Mouse (Mus musculus): ENCODE measurements around the gene Ctla4. TPM values are rescaled to one million over a fixed set of nuclear protein-coding genes. Genes with fewer than 3 reads are reported as not detected.

The Ctla4 gene
- total RNA-seq, 2 experiments from 2014 or later, result not detected

- ATAC-seq (replicated peaks; ENCODE audit: low FRiP score, poor library complexity, severe bottlenecking), result no peak
Measured at GRCm38 (mm10) chr1:60911631-60912030, 24.8 kb downstream of the Ctla4 start.

DNA sequence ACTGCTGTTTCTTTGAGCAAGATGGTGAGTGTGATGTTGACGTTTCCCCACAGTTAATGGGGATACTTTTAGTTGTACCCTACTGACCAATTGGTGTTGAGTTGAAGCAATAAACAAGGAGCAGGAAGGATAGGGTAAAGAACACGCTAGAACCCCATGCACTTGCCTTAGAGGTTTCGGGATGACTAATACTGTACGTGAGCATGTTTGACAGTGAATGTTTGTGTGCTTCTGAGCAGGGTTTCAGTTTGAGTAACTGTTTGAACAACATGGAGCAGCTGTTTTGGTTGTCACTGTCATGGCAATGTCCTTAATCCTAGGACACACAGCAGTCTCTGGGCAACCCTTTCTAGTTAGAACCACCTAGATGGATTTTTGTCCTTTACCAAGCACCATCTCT is 26.5 kb downstream of the Ctla4 start:
- no peak for ATAC-seq (replicated peaks; ENCODE audit: low FRiP score, poor library complexity, severe bottlenecking)

DNA sequence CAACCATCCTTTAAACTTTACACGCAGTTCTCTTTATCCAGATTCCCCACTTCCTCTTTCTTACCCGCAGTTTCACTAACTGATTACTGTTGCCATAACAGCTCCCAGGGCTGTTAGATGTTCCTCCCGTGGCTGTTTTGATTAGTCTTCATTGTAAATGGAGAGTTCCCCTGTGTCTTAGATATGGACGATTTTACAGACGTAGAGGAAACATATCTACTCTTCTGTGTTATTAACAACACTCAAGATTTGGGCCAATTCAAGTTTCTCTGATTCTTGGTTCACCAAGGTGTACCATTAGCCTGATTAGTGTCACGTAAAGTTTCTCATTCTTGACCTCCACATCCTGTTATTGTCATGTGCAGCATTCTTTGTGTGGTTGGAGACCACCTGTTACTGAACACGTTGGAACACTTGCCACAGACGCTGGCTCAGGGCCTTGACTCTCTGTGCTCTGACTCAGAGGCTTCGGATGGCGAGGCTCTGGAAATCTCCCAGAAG is 29.5 kb downstream of the Ctla4 start:
- ATAC-seq (replicated peaks; ENCODE audit: low FRiP score, poor library complexity, severe bottlenecking), result no peak

- ATAC-seq (replicated peaks; ENCODE audit: low FRiP score, poor library complexity, severe bottlenecking), result no peak
Measured at GRCm38 (mm10) chr1:60920493-60921355, 33.9 kb downstream of the Ctla4 start.

DNA sequence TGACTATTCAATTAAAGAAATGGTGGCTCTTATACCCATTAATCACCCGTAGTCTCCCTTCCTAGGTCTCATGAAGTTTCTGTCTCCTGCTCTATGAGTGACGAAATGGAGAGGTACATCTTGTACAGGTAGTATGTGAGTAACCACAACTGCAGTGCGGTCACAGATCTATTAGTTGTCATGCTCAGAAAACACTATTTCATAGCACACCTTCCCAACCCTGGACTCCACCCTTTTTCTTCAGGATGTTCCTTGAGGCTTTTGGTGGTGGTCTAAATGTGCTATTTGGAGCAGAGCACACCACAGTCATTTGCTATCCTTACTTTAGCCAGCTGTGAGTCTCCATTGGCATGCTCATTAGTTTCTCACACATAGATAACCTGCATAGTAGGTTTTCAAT is 42.2 kb downstream of the Ctla4 start:
- no peak for ATAC-seq (replicated peaks; ENCODE audit: low FRiP score, poor library complexity, severe bottlenecking)

DNA sequence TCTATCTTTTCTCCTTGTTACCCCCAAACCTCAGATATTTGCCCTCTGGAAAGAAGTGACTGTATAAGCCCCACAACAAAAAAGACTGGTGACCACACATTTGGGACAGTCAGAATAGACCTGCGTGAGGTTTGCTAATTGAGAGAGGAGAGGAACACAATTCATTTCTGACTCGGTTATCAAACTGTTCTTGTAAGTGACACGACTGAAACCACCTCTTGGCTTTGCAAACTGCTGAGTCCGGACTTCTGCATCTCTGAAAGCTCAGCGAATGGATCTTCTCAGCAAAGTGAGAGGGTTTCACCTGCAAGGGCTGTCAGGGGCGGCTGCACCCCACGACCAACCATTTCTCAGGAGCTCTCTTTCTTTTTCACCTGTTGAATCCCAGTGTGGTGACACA is 43.6 kb downstream of the Ctla4 start:
- no peak for ATAC-seq (replicated peaks; ENCODE audit: low FRiP score, poor library complexity, severe bottlenecking)

GRCm38 (mm10) chr1:60935968-60936581 is 49.3 kb downstream of the Ctla4 start:
- no peak for ATAC-seq (replicated peaks; ENCODE audit: low FRiP score, poor library complexity, severe bottlenecking)

GRCm38 (mm10) chr1:60936963-60937711 is 50.3 kb downstream of the Ctla4 start:
- ATAC-seq (replicated peaks; ENCODE audit: low FRiP score, poor library complexity, severe bottlenecking), result no peak

GRCm38 (mm10) chr1:60938256-60938655 is 51.5 kb downstream of the Ctla4 start:
- ATAC-seq (replicated peaks; ENCODE audit: low FRiP score, poor library complexity, severe bottlenecking), result no peak

DNA sequence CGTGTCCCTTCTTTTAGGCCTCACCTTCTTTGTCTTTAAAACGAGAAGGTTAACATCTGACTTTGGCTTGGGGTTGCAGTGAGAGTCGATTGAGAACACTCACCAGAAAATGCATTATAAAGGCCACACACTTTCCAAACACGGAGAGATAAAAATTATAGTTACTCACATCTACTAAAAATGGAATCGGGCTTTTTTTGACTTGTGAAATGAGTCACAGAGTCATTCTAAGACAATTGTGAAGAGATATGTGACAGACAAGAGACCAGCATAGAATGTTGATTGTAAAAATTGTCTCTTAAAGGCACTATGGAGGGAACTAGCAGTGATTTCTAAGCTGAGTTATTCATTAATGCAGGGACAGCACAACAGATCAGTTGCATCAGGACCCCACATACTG is 52.2 kb downstream of the Ctla4 start:
- no peak for ATAC-seq (replicated peaks; ENCODE audit: low FRiP score, poor library complexity, severe bottlenecking)

- ATAC-seq (replicated peaks; ENCODE audit: low FRiP score, poor library complexity, severe bottlenecking), result no peak
Measured at GRCm38 (mm10) chr1:60940023-60940422, 53.2 kb downstream of the Ctla4 start.

DNA sequence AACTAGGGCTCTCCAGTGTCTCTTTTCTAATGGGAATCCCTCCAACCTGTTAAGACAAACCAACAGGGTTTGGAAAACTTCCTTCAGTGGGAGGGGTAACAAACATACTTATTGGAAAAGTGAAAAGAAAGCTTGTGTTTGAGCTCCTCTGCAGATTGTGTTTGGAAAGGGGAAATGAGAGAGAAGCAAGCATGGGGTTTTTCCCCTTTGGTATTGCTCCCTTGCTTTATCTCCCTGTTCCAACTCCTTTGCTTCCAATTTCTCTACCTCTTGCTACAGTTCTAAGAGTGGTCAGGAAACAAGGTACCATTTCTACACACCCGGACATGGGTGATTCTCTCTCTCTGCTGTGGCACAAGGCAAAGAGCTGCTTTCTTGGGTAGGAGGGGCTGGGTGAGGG is 53.8 kb downstream of the Ctla4 start:
- ATAC-seq (replicated peaks; ENCODE audit: low FRiP score, poor library complexity, severe bottlenecking), result no peak

- no peak for ATAC-seq (replicated peaks; ENCODE audit: low FRiP score, poor library complexity, severe bottlenecking)
Measured at GRCm38 (mm10) chr1:60941056-60942048, 54.6 kb downstream of the Ctla4 start.

DNA sequence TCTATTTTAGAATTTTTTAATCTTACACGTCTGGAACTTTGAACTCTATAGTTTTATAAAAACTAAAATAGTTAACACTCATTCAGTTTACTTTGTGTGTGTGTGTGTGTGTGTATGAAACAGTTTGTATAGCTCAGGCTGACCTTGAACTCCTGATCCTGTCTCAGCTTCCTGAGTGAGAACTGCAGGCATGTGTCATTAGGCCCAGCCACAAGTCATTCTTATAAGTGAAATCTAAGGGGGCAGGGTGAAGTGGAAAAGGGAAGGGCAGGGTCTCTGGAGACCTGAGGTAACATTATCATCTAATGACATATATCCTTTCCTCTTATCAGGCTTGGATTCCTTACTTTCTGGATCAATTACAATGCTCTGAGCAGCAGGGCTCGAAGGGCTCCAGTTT is 56.1 kb downstream of the Ctla4 start:
- no peak for ATAC-seq (replicated peaks; ENCODE audit: low FRiP score, poor library complexity, severe bottlenecking)

DNA sequence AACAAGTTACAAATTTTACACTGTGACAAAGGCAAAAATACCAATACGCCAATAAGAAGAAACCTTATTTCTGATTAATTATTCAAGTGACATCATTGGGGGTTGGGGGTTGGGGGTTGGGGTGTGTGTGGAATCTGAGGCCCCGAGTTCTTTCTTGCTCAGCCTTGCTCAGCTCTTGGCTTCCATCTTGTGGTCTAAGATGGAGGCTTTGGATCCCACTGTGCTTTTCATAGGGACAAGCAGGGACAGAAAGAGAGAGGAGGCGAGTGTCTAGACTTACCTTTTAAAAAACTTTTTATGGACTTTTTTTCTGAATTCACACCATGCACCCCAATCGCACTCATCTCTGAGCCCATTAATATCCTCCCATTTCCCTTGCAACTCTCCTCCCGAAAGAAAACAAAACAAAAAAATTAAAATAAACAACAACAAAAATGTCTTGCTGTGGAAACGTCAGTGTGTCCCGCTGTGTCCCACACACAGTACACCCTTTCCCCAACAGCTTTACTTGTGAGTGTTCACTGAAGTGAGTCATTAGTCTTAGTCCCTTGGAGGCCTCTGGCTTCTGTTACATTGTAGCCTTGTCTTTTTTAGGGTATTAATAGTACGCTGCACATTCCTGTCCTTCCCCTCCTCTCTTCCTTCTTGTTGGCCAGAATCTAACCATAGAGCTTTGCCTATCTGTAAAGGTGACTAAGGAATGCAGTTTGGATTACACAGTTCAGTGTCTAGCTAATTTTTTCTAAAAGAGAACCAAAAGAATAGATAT is 59.0 kb downstream of the Ctla4 start:
- ATAC-seq (replicated peaks; ENCODE audit: low FRiP score, poor library complexity, severe bottlenecking), result no peak

- ATAC-seq (replicated peaks; ENCODE audit: low FRiP score, poor library complexity, severe bottlenecking), result no peak
Measured at GRCm38 (mm10) chr1:60948112-60948511, 61.3 kb downstream of the Ctla4 start.

- no peak for ATAC-seq (replicated peaks; ENCODE audit: low FRiP score, poor library complexity, severe bottlenecking)
Measured at GRCm38 (mm10) chr1:60952958-60953357, 66.2 kb downstream of the Ctla4 start.

GRCm38 (mm10) chr1:60953686-60954085 is 66.9 kb downstream of the Ctla4 start:
- no peak for ATAC-seq (replicated peaks; ENCODE audit: low FRiP score, poor library complexity, severe bottlenecking)

GRCm38 (mm10) chr1:60954759-60955158 is 68.0 kb downstream of the Ctla4 start:
- ATAC-seq (replicated peaks; ENCODE audit: low FRiP score, poor library complexity, severe bottlenecking), result no peak
